Mouse (Mus musculus): Measurements from ENCODE around the gene Sdk1. TPM values are rescaled to one million over a fixed set of nuclear protein-coding genes. Genes with fewer than 3 reads are reported as not detected.

Sdk1 gene
- total RNA-seq, 2 experiments from 2014 or later, result 14.0 to 15.4 TPM

GRCm38 (mm10) chr5:141844701-141845100 lies 603.4 kb downstream of the Sdk1 start:
- intact Hi-C loops (cut with DNase I), result no loop called here
- DNase-seq (ENCODE audit: low spot score in 2 of 2), result no peak

- intact Hi-C loops (cut with DNase I), result no loop called here
Measured at GRCm38 (mm10) chr5:141847686-141848085, 606.4 kb downstream of the Sdk1 start.

GRCm38 (mm10) chr5:141852175-141852574 lies 610.9 kb downstream of the Sdk1 start:
- intact Hi-C loops (cut with DNase I), result no loop called here
- DNase-seq (ENCODE audit: low spot score in 2 of 2), result no peak

More at GRCm38 (mm10) chr5:141847686-141848085, 606.4 kb downstream of the Sdk1 start:
- DNase-seq (ENCODE audit: low spot score in 2 of 2), result no peak

GRCm38 (mm10) chr5:141856447-141856846 lies 615.2 kb downstream of the Sdk1 start:
- DNase-seq (ENCODE audit: low spot score in 2 of 2), result no peak

GRCm38 (mm10) chr5:141857781-141858180 lies 616.5 kb downstream of the Sdk1 start:
- intact Hi-C loops (cut with DNase I), result no loop called here
- DNase-seq (ENCODE audit: low spot score in 2 of 2), result no peak

More at GRCm38 (mm10) chr5:141856447-141856846, 615.2 kb downstream of the Sdk1 start:
- intact Hi-C loops (cut with DNase I), result no loop called here

GRCm38 (mm10) chr5:141858406-141859160 lies 617.3 kb downstream of the Sdk1 start:
- DNase-seq (ENCODE audit: low spot score in 2 of 2), result peak; percentile 29 to 48

GRCm38 (mm10) chr5:141866042-141866441 lies 624.8 kb downstream of the Sdk1 start:
- no peak for DNase-seq (ENCODE audit: low spot score in 2 of 2)
- intact Hi-C loops (cut with DNase I), result no loop called here

More at GRCm38 (mm10) chr5:141858406-141859160, 617.3 kb downstream of the Sdk1 start:
- intact Hi-C loops (cut with DNase I), result no loop called here

GRCm38 (mm10) chr5:141873751-141874150 lies 632.5 kb downstream of the Sdk1 start:
- no peak for DNase-seq (ENCODE audit: low spot score in 2 of 2)
- intact Hi-C loops (cut with DNase I), result no loop called here

GRCm38 (mm10) chr5:141880661-141881060 lies 639.4 kb downstream of the Sdk1 start:
- intact Hi-C loops (cut with DNase I), result no loop called here
- no peak for DNase-seq (ENCODE audit: low spot score in 2 of 2)

GRCm38 (mm10) chr5:141884111-141884647 lies 642.9 kb downstream of the Sdk1 start:
- intact Hi-C loops (cut with DNase I), result no loop called here
- DNase-seq (ENCODE audit: low spot score in 2 of 2), result peak in 1 of 2 experiments; percentile 58

GRCm38 (mm10) chr5:141886006-141886405 lies 644.7 kb downstream of the Sdk1 start:
- DNase-seq (ENCODE audit: low spot score in 2 of 2), result peak in 1 of 2 experiments; percentile 12

GRCm38 (mm10) chr5:141889766-141890165 lies 648.5 kb downstream of the Sdk1 start:
- intact Hi-C loops (cut with DNase I), result no loop called here
- no peak for DNase-seq (ENCODE audit: low spot score in 2 of 2)

More at GRCm38 (mm10) chr5:141886006-141886405, 644.7 kb downstream of the Sdk1 start:
- intact Hi-C loops (cut with DNase I), result no loop called here

- intact Hi-C loops (cut with DNase I), result no loop called here
- no peak for DNase-seq (ENCODE audit: low spot score in 2 of 2)
Measured at GRCm38 (mm10) chr5:141896402-141896801, 655.1 kb downstream of the Sdk1 start.

GRCm38 (mm10) chr5:141897481-141897880 lies 656.2 kb downstream of the Sdk1 start:
- no peak for DNase-seq (ENCODE audit: low spot score in 2 of 2)
- intact Hi-C loops (cut with DNase I), result no loop called here

- intact Hi-C loops (cut with DNase I), result no loop called here
- no peak for DNase-seq (ENCODE audit: low spot score in 2 of 2)
Measured at GRCm38 (mm10) chr5:141899751-141900150, 658.5 kb downstream of the Sdk1 start.

- intact Hi-C loops (cut with DNase I), result no loop called here
- peak in 1 of 2 experiments; percentile 20 for DNase-seq (ENCODE audit: low spot score in 2 of 2)
Measured at GRCm38 (mm10) chr5:141902544-141903250, 661.4 kb downstream of the Sdk1 start.

GRCm38 (mm10) chr5:141910444-141910843 lies 669.2 kb downstream of the Sdk1 start:
- intact Hi-C loops (cut with DNase I), result no loop called here
- no peak for DNase-seq (ENCODE audit: low spot score in 2 of 2)

GRCm38 (mm10) chr5:141910886-141911285 lies 669.6 kb downstream of the Sdk1 start:
- no peak for DNase-seq (ENCODE audit: low spot score in 2 of 2)
- intact Hi-C loops (cut with DNase I), result no loop called here

- intact Hi-C loops (cut with DNase I), result no loop called here
- no peak for DNase-seq (ENCODE audit: low spot score in 2 of 2)
Measured at GRCm38 (mm10) chr5:141912881-141913280, 671.6 kb downstream of the Sdk1 start.

- DNase-seq (ENCODE audit: low spot score in 2 of 2), result peak in 1 of 2 experiments; percentile 35
Measured at GRCm38 (mm10) chr5:141916954-141917353, 675.7 kb downstream of the Sdk1 start.

More at GRCm38 (mm10) chr5:141916954-141917353, 675.7 kb downstream of the Sdk1 start:
- intact Hi-C loops (cut with DNase I), result no loop called here
